Comparison of ENCODE assay signal across 1 mouse cellular context in the genomic region with DNA sequence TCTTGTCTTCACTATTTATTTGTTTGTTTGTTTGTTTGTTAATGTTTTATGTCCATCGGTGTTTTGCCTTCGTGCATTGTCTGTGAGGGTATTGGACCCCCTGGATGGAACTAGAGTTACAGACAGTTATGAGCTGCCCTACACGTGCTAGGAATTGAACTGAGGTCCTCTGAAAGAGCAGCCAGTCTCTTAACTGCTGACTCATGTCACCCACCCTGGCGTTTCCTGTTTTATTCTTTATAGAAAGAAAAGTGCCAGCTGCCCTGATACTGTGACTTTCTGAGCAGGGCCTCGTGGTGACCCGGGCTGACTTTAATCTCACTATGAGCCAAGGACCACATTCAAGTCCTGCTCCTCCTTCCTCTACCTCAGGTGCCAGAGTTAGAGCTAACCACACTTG.
TF ChIP-seq lines count a peak whose summit lies in the region.

No protein-coding gene starts in this region.

TF ChIP-seq in MEL, 35 proteins besides CTCF, POLR2A, EP300 and RAD21 (continued from another document):
- peak; percentile 69 for TF ChIP-seq SIN3A (IDR thresholded peaks at IDR 0.05; ENCODE audit: low read length)
- no peak for TF ChIP-seq TAL1 (IDR thresholded peaks at IDR 0.05; ENCODE audit: low read length)
- TF ChIP-seq MAFK (IDR thresholded peaks at IDR 0.05; ENCODE audit: borderline replicate concordance, low read depth, low read length): peak; percentile 78; the same call in 1 of the 2 replicates
- TF ChIP-seq TCF12 (IDR thresholded peaks at IDR 0.05; ENCODE audit: low read depth, low read length): 0 out of 2 replicates have a peak, but pooled peaks have one; percentile 9
- TF ChIP-seq MXI1 (IDR thresholded peaks at IDR 0.05; ENCODE audit: low read depth, low read length): peak; percentile 85
- TF ChIP-seq TBP (IDR thresholded peaks at IDR 0.05; ENCODE audit: low read depth, low read length): 0 out of 2 replicates have a peak, but pooled peaks have one; percentile 13
- TF ChIP-seq ZKSCAN1 (IDR thresholded peaks at IDR 0.05; ENCODE audit: low read depth, low read length): no peak
- TF ChIP-seq MAZ (IDR thresholded peaks at IDR 0.05; ENCODE audit: low read depth, low read length): no peak
- TF ChIP-seq ETS1 (IDR thresholded peaks at IDR 0.05; ENCODE audit: low read depth, low read length): peak; percentile 82
- TF ChIP-seq GABPA (IDR thresholded peaks at IDR 0.05; ENCODE audit: low read depth, low read length): peak; percentile 65; the same call in 1 of the 2 replicates
- peak; percentile 81 for TF ChIP-seq MAX (IDR thresholded peaks at IDR 0.05; ENCODE audit: low read length)
- no peak for TF ChIP-seq ZMIZ1 (IDR thresholded peaks at IDR 0.05; ENCODE audit: low read depth, low read length)
- TF ChIP-seq BHLHE40 (IDR thresholded peaks at IDR 0.05; ENCODE audit: borderline replicate concordance, low read depth, low read length): peak; percentile 61; the same call in 1 of the 2 replicates
- no peak for TF ChIP-seq MYB (IDR thresholded peaks at IDR 0.05; ENCODE audit: low read depth, low read length)
- no peak for TF ChIP-seq NRF1 (IDR thresholded peaks at IDR 0.05; ENCODE audit: insufficient read depth, low read depth, low read length, poor library complexity, severe bottlenecking)
- TF ChIP-seq HCFC1 (IDR thresholded peaks at IDR 0.05; ENCODE audit: low read depth, low read length): no peak
